Mouse (Mus musculus) neural tube, embryonic 11.5 days (tissue): ENCODE data around the gene Cage1. TPM values are rescaled to one million over a fixed set of nuclear protein-coding genes. Genes with fewer than 3 reads are reported as not detected.

Experiments
- ATAC-seq: fragments of 200-750 bp; cut with Nextera tagmentation; 2 replicates; pipeline ENCODE4 v1.8.0; 2017; ENCODE audit warnings: moderate number of reproducible peaks, mild to moderate bottlenecking, moderate TSS enrichment, moderate library complexity; ENCODE audit not compliant: insufficient read depth, low FRiP score, low TSS enrichment
- DNase-seq: peaks from one replicate; pipeline ENCODE4 v3.0.0-alpha.2; 2015; ENCODE audit warnings: low spot score
- H3K27ac ChIP-seq: fragments of 300-500 bp; sonication (generic); 2 replicates; pipeline ENCODE4 v1.5.1; 2014; ENCODE audit warnings: low read depth, mild to moderate bottlenecking, low read length
- H3K27me3 ChIP-seq: fragments of 300-500 bp; sonication (generic); 2 replicates; pipeline ENCODE4 v1.6.1; 2014; ENCODE audit warnings: mild to moderate bottlenecking, low read length, mixed read lengths; ENCODE audit not compliant: control insufficient read depth, insufficient read depth
- H3K36me3 ChIP-seq: fragments of 300-500 bp; sonication (generic); 2 replicates; pipeline ENCODE4 v1.6.1; 2014; ENCODE audit warnings: mild to moderate bottlenecking, low read length, moderate library complexity, mixed read lengths; ENCODE audit not compliant: control insufficient read depth, insufficient read depth
- H3K4me1 ChIP-seq: fragments of 300-500 bp; sonication (generic); 2 replicates; pipeline ENCODE4 v1.6.1; 2014; ENCODE audit warnings: low read length, mixed read lengths; ENCODE audit not compliant: control insufficient read depth, insufficient read depth
- H3K4me2 ChIP-seq: fragments of 300-500 bp; sonication (generic); 2 replicates; pipeline ENCODE4 v1.6.1; 2014; ENCODE audit warnings: low read depth, mild to moderate bottlenecking, moderate library complexity
- H3K4me3 ChIP-seq: fragments of 300-500 bp; sonication (generic); 2 replicates; pipeline ENCODE4 v1.5.1; 2014; ENCODE audit warnings: low read depth, low read length
- H3K9ac ChIP-seq: fragments of 300-500 bp; sonication (generic); 2 replicates; pipeline ENCODE4 v1.6.1; 2014; ENCODE audit warnings: mild to moderate bottlenecking, low read length
- H3K9me3 ChIP-seq: fragments of 300-500 bp; sonication (generic); 2 replicates; pipeline ENCODE4 v1.6.1; 2016; ENCODE audit warnings: low read length; ENCODE audit not compliant: control insufficient read depth
- WGBS: fragments of 180-500 bp; shearing (Covaris S2); extraction: QIAGEN DNeasy Blood & Tissue Kit; methylation state at CpG from one replicate; pipeline ENCODE4 v1.1.7; 2014; 5-methylcytosine and 5-hydroxymethylcytosine counted together
- polyA plus RNA-seq: library from polyadenylated mRNA; unstranded; fragments of >200 nt; fragmentation: Nextera tagmentation; extraction: Ambion mirVana; gene quantifications from 2 replicates; pipeline ENCODE4 v1.2.1, GENCODE M21; 2014

The Cage1 gene
- polyA plus RNA-seq: 0.68 and 1.1 TPM in 2 replicates

DNA sequence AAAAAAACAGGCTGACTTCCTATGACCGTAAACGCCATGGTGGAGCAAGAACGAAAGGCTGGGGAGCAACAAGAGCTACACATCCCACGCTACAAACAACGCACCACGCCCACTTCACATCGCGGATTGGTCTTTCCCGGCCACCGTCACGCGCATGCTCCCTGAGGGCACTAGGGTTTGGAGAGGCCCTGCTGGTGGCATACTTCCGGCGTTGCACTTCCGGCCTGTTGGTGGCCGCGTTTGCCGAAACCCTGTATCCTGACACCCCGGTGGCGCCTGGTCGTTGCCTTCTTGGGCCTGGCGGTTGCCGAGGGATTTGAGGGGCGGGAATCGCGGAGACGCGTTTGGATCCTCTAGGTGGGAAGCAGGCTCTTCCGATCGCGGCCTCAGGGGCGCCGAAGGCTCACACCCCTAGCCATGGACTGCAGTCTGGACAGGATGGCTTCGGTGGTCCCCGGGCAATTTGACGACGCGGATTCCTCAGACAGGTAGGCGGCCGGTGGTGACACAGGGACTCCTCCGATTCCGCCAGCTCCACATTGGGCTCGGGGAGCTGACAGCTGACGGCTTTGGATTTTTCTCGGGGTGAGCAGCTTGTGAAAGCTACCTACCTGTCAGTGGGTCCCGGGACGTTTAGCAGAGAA lies at the start of gene Cage1:
Gene Cage1, minus strand, starts transcription at position 26 of the 644 bp plus-strand sequence.
- H3K27me3 ChIP-seq: no peaks in the 10 kb centered on the region
- H3K9ac ChIP-seq: peak within 1 kb of the TSS; percentile 83
- DNase-seq (peak; percentile 98), ATAC-seq (peak; percentile 94)
- under 1% methylated on average over 47 of the region's 47 CpGs for WGBS
- peak within 1 kb of the TSS; percentile 72 for H3K4me3 ChIP-seq
- H3K27ac ChIP-seq: peak within 1 kb of the TSS; percentile 53; the same call in 1 of the 2 replicates
- H3K4me1 ChIP-seq: peaks cover 4% of the 10 kb centered on the region; the same call in 1 of the 2 replicates
- peaks cover 6% of the 10 kb centered on the region; the same call in 1 of the 2 replicates for H3K36me3 ChIP-seq
- H3K9me3 ChIP-seq: no peaks in the 10 kb centered on the region
- H3K4me2 ChIP-seq: peak within 1 kb of the TSS; percentile 78

GRCm38 (mm10) chr13:38081161-38081560 lies 44.3 kb upstream of the Cage1 start:
- no peak overlapping the region for H3K9ac ChIP-seq
- H3K4me2 ChIP-seq: no peak overlapping the region
- ATAC-seq: no peak
- no peak overlapping the region for H3K4me3 ChIP-seq
- 84% methylated on average over 7 of the region's 7 CpGs for WGBS
- DNase-seq: no peak
- no peaks in the 10 kb centered on the region for H3K4me1 ChIP-seq
- no peak overlapping the region for H3K27ac ChIP-seq
- H3K27me3 ChIP-seq: no peaks in the 10 kb centered on the region
- H3K9me3 ChIP-seq: no peaks in the 10 kb centered on the region
- no peaks in the 10 kb centered on the region for H3K36me3 ChIP-seq

- no peaks in the 10 kb centered on the region for H3K27me3 ChIP-seq
- H3K36me3 ChIP-seq: no peaks in the 10 kb centered on the region
- WGBS: 84% methylated on average over 14 of the region's 14 CpGs
- no peaks in the 10 kb centered on the region for H3K4me1 ChIP-seq
- H3K9ac ChIP-seq: no peak overlapping the region
- H3K9me3 ChIP-seq: no peaks in the 10 kb centered on the region
- no peak for DNase-seq
- no peak overlapping the region for H3K4me2 ChIP-seq
- ATAC-seq: no peak
- no peak overlapping the region for H3K4me3 ChIP-seq
- H3K27ac ChIP-seq: no peak overlapping the region
Observed at GRCm38 (mm10) chr13:38080725-38081124, 43.9 kb upstream of the Cage1 start.

- 48% methylated on average over 9 of the region's 9 CpGs for WGBS
- DNase-seq: no peak
Observed at GRCm38 (mm10) chr13:38080014-38080413, 43.1 kb upstream of the Cage1 start.

DNA sequence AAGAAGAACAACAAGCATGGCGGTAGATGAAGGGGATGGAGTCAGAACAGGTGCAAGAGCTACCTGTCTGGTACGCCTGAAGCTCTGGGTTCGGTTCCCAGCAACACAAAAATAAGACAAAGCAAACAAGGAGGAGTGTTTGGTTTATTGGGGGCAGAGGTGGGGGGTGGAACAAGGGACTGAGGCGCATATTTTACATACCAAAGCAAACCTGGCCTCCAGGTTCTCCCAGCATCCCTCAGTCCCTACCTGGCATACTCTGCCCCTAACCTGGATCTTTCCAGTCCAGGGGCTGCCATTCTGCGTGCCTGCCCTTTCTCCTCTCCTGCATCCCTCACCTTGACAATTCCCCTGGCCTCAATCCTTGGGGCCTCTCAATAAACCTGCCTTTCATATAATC lies 42.5 kb upstream of the Cage1 start:
- Histone ChIP-seq H3K36me3 (no peaks in the 10 kb centered on the region), H3K9ac (no peak overlapping the region), H3K27ac (no peak overlapping the region), H3K4me2 (no peak overlapping the region), H3K4me3 (no peak overlapping the region), H3K9me3 (no peaks in the 10 kb centered on the region), H3K27me3 (no peaks in the 10 kb centered on the region), H3K4me1 (no peaks in the 10 kb centered on the region)
- DNase-seq (no peak), ATAC-seq (no peak)
- 83% methylated on average over 5 of the region's 5 CpGs for WGBS

More at GRCm38 (mm10) chr13:38080014-38080413, 43.1 kb upstream of the Cage1 start:
- no peak overlapping the region for H3K9ac ChIP-seq
- no peaks in the 10 kb centered on the region for H3K27me3 ChIP-seq
- H3K36me3 ChIP-seq: no peaks in the 10 kb centered on the region
- H3K4me1 ChIP-seq: no peaks in the 10 kb centered on the region
- H3K9me3 ChIP-seq: no peaks in the 10 kb centered on the region
- ATAC-seq: no peak
- no peak overlapping the region for H3K27ac ChIP-seq
- no peak overlapping the region for H3K4me3 ChIP-seq
- H3K4me2 ChIP-seq: no peak overlapping the region

GRCm38 (mm10) chr13:38078836-38079235 lies 42.0 kb upstream of the Cage1 start:
- ATAC-seq (no peak), DNase-seq (no peak)
- Histone ChIP-seq H3K4me3 (no peak overlapping the region), H3K27me3 (no peaks in the 10 kb centered on the region), H3K4me2 (no peak overlapping the region), H3K4me1 (0 out of 2 replicates have a peak, but pooled peaks cover 2% of the 10 kb centered on the region), H3K9ac (no peak overlapping the region), H3K9me3 (no peaks in the 10 kb centered on the region), H3K36me3 (no peaks in the 10 kb centered on the region), H3K27ac (no peak overlapping the region)
- 48% methylated on average over 6 of the region's 6 CpGs for WGBS

DNA sequence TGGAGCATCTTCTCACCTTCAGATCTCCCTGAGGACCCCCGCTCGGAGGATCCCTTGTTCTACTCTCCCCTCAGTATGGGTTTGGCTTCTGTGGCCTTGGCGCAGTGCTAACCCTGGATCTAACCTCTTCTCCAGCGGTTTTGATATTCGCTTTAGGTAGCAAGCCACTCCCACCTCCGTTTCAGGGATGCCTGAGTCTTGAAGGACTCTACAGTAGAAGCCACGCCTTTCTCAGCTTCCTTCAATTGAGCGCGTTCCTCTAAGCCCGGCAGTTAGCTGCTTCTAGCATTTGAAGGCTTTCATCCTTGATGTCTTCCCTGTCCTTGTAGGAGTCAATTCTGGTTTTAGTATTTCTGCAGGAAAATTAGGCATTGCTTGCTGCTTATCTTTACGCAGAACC lies 40.2 kb upstream of the Cage1 start:
- no peak for ATAC-seq
- no peak for DNase-seq
- Histone ChIP-seq H3K27ac (no peak overlapping the region), H3K9ac (no peak overlapping the region), H3K36me3 (no peaks in the 10 kb centered on the region), H3K4me1 (0 out of 2 replicates have a peak, but pooled peaks cover 2% of the 10 kb centered on the region), H3K9me3 (no peaks in the 10 kb centered on the region), H3K4me3 (no peak overlapping the region), H3K4me2 (no peak overlapping the region), H3K27me3 (no peaks in the 10 kb centered on the region)
- WGBS: 23% methylated on average over 11 of the region's 11 CpGs

DNA sequence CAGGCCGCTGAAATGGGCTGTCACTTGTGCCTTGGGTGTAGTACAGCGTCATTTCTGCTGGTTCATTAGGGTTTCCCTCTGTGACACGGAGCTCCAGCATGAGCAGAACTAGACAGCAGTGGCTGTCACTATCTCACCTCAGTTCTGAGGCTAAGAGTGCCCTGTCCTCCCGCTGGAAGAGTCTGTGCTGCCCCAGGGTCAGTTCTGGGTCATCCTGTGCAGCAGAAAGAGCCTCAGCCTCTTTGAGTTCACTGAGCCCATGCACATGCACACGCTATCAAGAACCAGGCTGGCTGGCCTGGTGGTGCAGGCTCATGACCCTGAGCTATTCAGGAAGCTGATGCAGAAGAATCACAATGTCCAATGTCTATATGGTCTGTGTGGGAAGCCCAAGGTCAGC lies 37.5 kb upstream of the Cage1 start:
- Histone ChIP-seq H3K4me3 (no peak overlapping the region), H3K36me3 (no peaks in the 10 kb centered on the region), H3K9ac (no peak overlapping the region), H3K4me1 (0 out of 2 replicates have a peak, but pooled peaks cover 2% of the 10 kb centered on the region), H3K27me3 (no peaks in the 10 kb centered on the region), H3K9me3 (no peaks in the 10 kb centered on the region), H3K27ac (no peak overlapping the region), H3K4me2 (no peak overlapping the region)
- WGBS: 54% methylated on average over 5 of the region's 5 CpGs
- DNase-seq (no peak), ATAC-seq (no peak)
